Mouse (Mus musculus) kidney, adult 2 months (tissue): ENCODE data around the gene Spock2.

ENCODE experiments used
- CTCF ChIP-seq: fragments of 200-500 bp; conservative IDR thresholded peaks from 2 replicates; pipeline ENCODE4 v1.5.1; 2011; ENCODE audit warnings: low read depth, mild to moderate bottlenecking, control low read depth, low read length, moderate library complexity, mixed read lengths; ENCODE audit not compliant: insufficient read depth, insufficient read length
- POLR2A ChIP-seq: fragments of 200-500 bp; IDR thresholded peaks from one replicate; pipeline ENCODE4 v1.6.1; 2011; ENCODE audit warnings: low read depth, low read length, control low read depth

DNA sequence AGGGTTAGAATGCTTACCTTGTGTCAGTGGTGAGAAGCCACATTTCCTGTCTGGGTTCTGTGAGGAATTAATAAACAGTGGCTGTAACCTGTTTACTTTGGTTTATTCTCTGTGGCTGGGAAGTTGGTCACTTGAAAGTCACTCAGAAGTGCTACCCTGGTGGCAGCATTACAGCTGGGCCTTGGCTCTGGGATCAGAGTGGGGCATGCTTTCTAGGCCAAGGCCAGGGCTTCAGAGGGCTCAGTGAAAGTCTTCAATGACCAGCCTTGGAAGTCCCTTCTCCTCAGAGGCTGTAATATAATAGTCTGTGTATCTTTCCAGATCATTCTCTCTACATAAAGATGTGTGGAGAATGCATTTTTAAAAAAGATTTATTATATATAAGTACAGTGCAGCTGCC is 50.0 kb downstream of the Spock2 start:
- no peak for TF ChIP-seq POLR2A
- TF ChIP-seq CTCF = no peak
